Mouse (Mus musculus) frontal cortex, adult 2 months (tissue): ENCODE measurements around the gene Ccdc39. TPM values are rescaled to one million over a fixed set of nuclear protein-coding genes. Genes with fewer than 3 reads are reported as not detected.
A peak's percentile ranks its signal among the peaks of the same experiment; 100 is the strongest.

Source experiments
- DNase-seq, 2 experiments: peaks; one replicate each; pipeline ENCODE4 v3.0.0; 2022; ENCODE audit warnings: low spot score in 1 of 2; ENCODE audit errors: extremely low spot score in 1 of 2
- polyA plus RNA-seq: library from polyadenylated mRNA; depleted of rRNA; stranded (reverse); fragments of >200 nt; gene quantifications from 2 replicates; pipeline ENCODE4 v1.2.3, GENCODE M21; 2012; rRNA removed

Ccdc39 gene
- polyA plus RNA-seq = 45.7 and 52.8 TPM in 2 replicates

- DNase-seq = peak; percentile 80 to 89
Observed at GRCm38 (mm10) chr3:33843801-33844632, at the start of gene Ccdc39. TSS of gene Ccdc39 (minus strand) at chr3:33844310.

- no peak for DNase-seq
Observed at GRCm38 (mm10) chr3:33893433-33893832, 49.3 kb upstream of the Ccdc39 start.

DNA sequence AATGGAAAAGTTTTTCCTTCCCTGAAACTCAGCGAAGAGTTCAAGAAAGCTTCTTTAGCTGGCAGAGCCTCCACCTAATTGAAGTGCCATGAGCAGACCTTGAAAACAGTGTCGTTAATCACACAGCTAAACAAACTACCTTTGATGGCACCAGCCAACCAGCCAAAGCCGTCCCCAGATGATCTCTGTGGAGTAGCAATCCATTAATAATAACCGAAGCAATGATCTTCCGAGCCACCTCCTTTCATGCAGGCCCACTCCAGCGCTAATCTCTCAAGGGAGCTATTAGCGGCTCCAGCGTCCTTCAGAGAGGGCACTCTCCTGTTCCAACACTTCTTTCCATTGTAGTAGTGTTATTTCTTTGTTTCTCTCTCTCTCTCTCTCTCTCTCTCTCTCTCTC lies 43.3 kb upstream of the Ccdc39 start:
- DNase-seq = no peak

DNA sequence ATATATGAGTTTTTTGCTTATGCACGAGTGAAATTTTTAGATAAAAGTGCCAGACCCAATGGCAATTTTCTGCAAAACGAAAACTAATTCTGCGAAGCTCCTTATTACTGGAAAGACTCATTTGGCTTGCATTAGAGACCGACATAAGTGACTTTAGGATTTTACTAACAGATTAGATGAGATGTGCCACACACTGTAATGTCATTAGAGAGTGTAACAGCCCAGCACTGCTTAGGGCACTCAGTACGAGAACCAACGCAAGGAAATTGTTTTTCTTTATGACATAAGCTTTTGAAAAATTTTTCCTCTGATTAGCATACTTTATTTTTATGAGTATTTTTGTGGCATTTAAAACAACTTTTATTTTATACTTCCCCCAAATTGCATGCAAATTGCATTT lies 39.0 kb upstream of the Ccdc39 start:
- DNase-seq = no peak

DNA sequence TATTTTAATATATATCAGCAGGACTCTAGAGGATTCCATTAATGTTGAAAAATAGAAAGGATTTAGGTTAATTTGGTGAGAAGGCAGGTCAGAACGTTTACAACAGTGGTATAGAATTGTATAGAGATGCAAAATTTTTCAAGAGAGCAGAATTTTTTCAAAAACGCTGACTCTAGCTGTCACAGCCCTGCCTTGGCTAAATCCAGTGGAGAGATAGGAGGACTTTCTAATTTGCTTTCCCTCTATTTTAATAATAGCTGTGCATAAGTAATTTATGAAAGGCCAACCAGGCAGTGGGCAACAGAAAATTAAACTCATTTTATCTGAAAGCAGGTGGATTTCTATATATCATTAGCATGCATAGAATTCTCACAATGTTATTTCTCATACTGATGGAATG lies 38.6 kb upstream of the Ccdc39 start:
- no peak for DNase-seq

GRCm38 (mm10) chr3:33878661-33879060 lies 34.6 kb upstream of the Ccdc39 start:
- peak; percentile 9 to 30 for DNase-seq

GRCm38 (mm10) chr3:33874456-33875286 lies 30.6 kb upstream of the Ccdc39 start:
- no peak for DNase-seq

GRCm38 (mm10) chr3:33873837-33874236 lies 29.7 kb upstream of the Ccdc39 start:
- DNase-seq = no peak

- DNase-seq = peak in 1 of 2 experiments; percentile 4
Observed at GRCm38 (mm10) chr3:33873366-33873765, 29.3 kb upstream of the Ccdc39 start.

GRCm38 (mm10) chr3:33864000-33864540 lies 20.0 kb upstream of the Ccdc39 start:
- no peak for DNase-seq

GRCm38 (mm10) chr3:33858939-33859338 lies 14.8 kb upstream of the Ccdc39 start:
- no peak for DNase-seq

GRCm38 (mm10) chr3:33853062-33853461 lies 9.0 kb upstream of the Ccdc39 start:
- DNase-seq = peak in 1 of 2 experiments; percentile 48

DNA sequence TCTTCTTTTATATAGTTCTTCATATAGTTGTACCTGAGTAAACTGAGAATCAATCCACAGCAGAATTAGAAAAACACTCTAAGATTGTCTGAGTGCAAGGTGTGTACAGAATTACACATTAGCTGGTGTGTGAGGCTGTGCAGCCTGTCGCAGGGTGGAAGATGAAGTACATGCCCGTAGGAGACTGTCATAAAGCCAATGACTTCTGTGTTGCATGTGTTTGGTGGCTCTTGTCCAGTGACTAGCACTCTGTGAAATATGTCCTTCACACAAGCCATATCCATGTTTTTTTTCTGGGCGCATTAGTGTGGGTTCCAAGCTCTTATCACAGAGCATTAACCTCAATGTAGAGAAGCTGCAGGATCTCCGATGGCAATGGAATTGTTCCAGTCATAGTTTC lies 6.7 kb upstream of the Ccdc39 start:
- no peak for DNase-seq

- no peak for DNase-seq
Observed at GRCm38 (mm10) chr3:33846639-33847038, 2.5 kb upstream of the Ccdc39 start.

DNA sequence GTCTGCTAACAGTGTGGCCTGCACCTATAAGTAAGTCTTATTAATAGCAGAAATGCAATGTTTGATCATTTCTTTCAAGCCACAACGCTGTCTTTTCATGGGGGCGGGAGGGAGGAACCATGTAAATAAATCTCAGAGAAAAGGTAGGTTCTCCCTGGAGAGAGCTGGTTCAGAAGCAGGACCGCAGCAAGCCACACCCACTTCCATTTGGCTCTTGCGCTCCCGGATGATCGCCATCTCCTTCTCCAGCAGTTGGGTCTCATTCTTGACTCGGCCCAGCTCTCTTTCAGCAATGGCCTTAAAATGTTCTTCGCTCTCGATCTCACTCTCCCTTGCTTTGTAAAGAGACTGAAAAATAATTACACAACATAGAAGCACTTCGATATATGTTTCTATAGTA lies 5.2 kb downstream of the Ccdc39 start:
- DNase-seq = no peak

DNA sequence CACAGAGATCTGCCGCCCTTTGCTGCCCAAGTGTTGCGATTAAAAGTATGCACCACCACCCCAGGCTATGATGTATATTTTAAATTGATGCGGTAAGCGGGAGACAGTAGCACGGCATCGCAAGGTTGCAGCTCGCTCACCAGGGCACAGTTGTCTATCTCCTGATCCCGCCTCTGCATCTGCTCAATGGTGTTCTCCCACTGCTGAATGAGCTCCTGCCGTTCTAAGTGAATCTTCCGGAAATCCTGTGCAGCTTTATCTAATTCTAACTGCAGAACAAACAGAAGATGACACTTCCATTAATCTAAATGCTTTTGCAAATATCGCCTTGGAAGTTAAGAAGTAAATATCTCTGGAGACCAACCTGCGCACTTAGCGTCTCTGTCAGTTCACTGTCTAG lies 7.5 kb downstream of the Ccdc39 start:
- no peak for DNase-seq

GRCm38 (mm10) chr3:33832351-33832750 lies 11.8 kb downstream of the Ccdc39 start:
- no peak for DNase-seq

GRCm38 (mm10) chr3:33824135-33824946 lies 19.8 kb downstream of the Ccdc39 start:
- peak in 1 of 2 experiments; percentile 56 for DNase-seq

GRCm38 (mm10) chr3:33807151-33807550 lies 37.0 kb downstream of the Ccdc39 start:
- DNase-seq = peak in 1 of 2 experiments; percentile 44

DNA sequence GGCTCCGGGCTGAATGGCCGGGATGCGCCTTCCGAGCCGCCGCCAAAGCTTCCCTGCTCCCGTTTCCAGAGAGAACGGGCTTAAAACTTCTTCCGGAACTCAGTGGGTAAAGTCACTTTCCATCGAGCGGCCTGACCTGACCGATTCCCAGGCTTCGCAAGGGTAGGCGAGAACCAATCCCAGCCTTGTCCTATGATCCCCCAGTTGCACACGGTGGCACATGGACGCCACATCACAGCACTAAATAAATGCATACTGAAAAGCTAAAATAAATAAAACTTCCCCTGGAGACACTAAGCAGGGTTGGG lies 43.6 kb downstream of the Ccdc39 start:
- no peak for DNase-seq
